Mouse (Mus musculus) kidney, adult 8-10 months (tissue): ENCODE measurements around the gene Kcnj16.

ENCODE experiments used
- DNase-seq, 2 experiments: peaks; one replicate each; pipeline ENCODE4 v3.0.0; 2022

Gene Kcnj16

DNA sequence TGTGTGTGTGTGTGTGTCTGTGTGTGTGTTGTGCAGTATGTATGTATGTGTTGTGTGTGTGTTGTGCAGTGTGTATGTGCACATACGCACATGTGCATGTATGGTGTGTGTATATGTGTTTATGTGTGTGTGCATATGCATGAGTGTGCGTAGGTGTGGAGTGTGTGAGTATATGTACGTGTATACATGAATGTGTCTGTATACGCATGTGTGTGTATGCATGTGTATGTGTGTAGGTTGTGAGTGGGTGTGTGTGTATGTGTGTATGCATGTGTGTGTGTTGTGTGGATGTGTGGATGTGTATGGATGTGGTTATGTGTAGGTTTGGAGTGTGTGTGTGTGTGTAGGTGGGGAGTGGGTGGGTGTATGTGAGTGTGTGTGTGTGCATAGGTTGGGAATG lies 89.6 kb downstream of the Kcnj16 start:
- DNase-seq, result no peak

DNA sequence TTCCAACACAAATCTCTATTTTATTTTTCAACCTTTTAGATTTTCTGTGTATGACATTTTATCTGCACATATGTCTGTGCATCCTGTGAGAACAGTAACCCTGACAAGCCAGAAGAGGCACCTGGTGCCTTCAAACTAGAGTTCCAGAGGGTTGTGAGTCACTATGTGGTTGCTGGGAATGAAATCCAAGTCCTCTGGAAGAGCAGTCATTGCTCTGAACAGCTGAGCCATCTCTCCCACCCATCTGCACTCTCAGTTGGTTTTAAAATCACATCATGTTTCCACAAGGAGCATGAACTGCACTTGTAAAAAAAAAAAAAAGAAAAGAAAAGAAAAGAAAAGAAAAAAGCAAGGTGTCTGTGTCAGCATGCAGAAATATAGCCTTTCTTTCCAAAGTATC lies 91.6 kb downstream of the Kcnj16 start:
- DNase-seq, result no peak

DNA sequence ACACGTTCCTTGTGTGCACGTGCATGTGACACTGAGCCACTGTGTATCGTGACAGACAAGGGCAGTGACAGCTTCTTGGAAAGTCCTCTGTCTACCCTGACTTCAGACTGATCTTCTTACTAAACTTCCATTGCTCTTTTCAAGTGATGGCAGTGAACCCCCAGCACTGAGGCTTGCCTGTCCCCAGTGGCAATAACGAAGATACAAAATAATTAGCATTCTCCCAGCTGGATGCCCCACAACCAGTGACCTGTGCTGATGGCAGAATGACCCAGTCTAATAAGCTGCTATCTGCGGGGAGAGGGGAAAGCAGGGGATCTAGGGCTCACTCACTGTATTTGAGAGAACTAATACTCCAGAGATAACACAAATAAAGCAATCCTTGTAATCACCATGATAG lies 92.4 kb downstream of the Kcnj16 start:
- no peak for DNase-seq

DNA sequence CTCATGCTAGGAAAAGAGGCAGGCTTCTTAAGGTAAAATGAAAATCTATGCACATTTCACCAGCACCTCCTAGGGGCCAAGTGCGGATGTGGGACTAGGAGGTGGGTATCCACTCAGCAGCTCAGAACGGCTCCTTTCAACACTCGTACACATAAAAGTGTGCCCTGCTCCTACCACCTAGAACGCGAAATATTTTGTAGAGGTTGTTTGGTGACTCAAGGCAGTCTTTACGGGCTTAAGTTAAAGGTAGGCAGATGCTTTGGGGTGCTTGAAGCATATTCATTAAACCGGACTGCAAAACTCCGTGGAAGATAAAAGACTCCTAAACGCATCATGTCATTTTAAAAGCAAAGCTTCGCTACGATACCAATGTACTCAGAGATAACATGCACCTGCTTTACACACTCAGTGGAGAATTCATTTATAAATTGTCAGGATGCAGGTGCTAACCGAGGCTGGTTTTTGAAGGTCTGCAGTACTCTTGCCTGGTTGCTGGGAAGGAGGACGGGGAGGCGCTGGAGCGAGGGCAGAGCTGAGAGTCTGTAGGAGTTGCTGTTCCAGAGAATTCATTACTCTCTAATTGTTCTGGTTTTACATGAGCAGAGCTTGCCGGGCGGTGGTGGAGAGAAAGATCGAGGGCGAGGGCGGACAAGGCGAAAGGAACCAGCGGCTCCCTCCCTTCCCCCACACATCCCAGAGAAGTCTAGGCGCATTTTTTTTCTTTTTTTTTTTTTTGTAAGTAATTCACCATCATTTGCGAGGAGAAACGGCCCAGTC lies 97.1 kb downstream of the Kcnj16 start:
- DNase-seq, result peak; percentile 37 to 59

DNA sequence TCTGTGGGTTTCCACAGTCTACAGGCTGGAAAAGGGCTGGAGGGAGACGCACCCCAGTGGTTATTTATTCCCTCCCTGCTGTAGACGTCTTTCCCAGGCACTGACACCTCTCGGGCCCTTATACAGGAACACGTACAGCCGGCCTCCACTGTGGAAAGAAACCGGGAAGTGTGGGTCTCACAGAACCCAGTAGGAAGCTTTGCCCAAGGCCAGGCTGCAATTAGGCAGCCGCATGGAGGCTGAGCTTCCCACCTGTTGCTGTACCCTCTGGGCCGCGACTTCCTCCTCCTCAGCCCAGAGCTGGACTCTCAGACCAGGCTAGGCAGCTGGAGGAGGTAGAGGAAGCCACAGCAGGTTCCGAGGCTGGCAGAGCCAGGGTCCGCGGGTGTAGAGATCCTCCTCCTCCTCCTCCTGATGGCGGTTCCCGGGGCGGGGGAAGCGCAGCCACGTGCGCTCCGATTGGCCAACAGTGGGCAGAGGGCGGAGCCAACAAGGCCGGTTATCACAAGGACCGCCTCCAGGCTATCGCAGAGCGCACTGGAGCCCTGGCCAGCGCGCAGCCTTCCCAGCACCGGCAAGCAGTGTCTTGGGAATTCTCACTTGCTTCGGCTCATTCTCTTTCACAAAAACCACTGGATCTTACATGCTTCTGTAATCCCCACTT lies 97.9 kb downstream of the Kcnj16 start, which contains the start of gene Kcnj2:
Gene Kcnj2 (plus strand): TSS at position 530 of the 664 bp plus-strand sequence.
- peak; percentile 92 to 96 for DNase-seq

- no peak for DNase-seq
These were observed 98.5 kb downstream of the Kcnj16 start for GRCm38 (mm10) chr11:111066299-111066691.

GRCm38 (mm10) chr11:111067787-111068186 lies 100.0 kb downstream of the Kcnj16 start:
- no peak for DNase-seq

DNA sequence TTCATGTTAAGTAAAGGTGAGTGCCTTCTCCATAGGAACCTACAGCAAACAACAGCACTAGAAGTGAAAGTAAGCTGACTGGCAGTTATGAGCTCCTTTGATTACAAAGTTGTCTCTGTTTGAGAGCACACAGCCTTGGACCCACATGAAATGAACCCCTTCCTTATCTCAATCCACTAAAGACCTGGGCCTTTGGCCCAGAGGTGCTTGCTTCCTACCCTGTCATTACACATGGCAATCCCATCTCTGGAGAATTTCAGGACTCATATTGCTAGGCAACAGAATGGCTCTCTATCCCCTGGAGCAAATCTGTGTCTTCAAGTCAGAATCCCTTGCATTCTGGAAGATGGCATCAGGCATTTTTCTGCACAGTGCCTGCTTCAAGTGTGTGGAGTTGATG lies 102.6 kb downstream of the Kcnj16 start:
- no peak for DNase-seq

GRCm38 (mm10) chr11:111074131-111074530 lies 106.3 kb downstream of the Kcnj16 start:
- DNase-seq, result no peak
